Mouse (Mus musculus): ENCODE data around the gene Tcea3. TPM values are rescaled to one million over a fixed set of nuclear protein-coding genes. Genes with fewer than 3 reads are reported as not detected.

The Tcea3 gene
- total RNA-seq, 1 experiment, result 75.1 TPM

GRCm38 (mm10) chr4:136295941-136296340, 48.4 kb downstream of the Tcea3 start:
- in situ Hi-C loops (cut with MboI; ENCODE audit: low sequenced_read_pairs in 2 of 2, unreplicated experiment in 2 of 2), result no loop called here

GRCm38 (mm10) chr4:136302462-136302861, 54.9 kb downstream of the Tcea3 start:
- Histone ChIP-seq H3K9ac (ENCODE audit: insufficient read depth, low read depth, low read length, poor library complexity, severe bottlenecking) (no peak overlapping the region), H3K27ac (ENCODE audit: insufficient read depth, low read depth, low read length, poor library complexity, severe bottlenecking) (no peak overlapping the region), H3K36me3 (ENCODE audit: control insufficient read depth, insufficient read depth, low read length, poor library complexity, severe bottlenecking) (no peaks in the 10 kb centered on the region), H3K4me1 (ENCODE audit: control insufficient read depth in 2 of 2, insufficient read depth in 2 of 2, low read length in 2 of 2, poor library complexity in 1 of 2) (no peaks in the 10 kb centered on the region), H3K4me3 (ENCODE audit: insufficient read depth in 1 of 2, low read depth in 1 of 2, low read length in 2 of 2, poor library complexity in 1 of 2, severe bottlenecking in 1 of 2) (no peak overlapping the region), H3K9me3 (ENCODE audit: control insufficient read depth, insufficient read depth, low read depth, low read length) (no peaks in the 10 kb centered on the region)
- DNase-seq (ENCODE audit: low read depth, low spot score), result no peak
- no peak for TF ChIP-seq HCFC1 (IDR thresholded peaks at IDR 0.05; ENCODE audit: borderline replicate concordance, insufficient read depth, low read length)
- no peak for TF ChIP-seq CHD2 (IDR thresholded peaks at IDR 0.05; ENCODE audit: low read depth, low read length)
- no peak for TF ChIP-seq ZC3H11A (IDR thresholded peaks at IDR 0.05; ENCODE audit: borderline replicate concordance, low read depth, low read length)
- TF ChIP-seq ZNF384 (IDR thresholded peaks at IDR 0.05; ENCODE audit: low read depth, low read length), result no peak
- TF ChIP-seq MAFK (IDR thresholded peaks at IDR 0.05; ENCODE audit: insufficient read depth, low read depth, low read length), result no peak
- in situ Hi-C loops (cut with MboI; ENCODE audit: low sequenced_read_pairs in 2 of 2, unreplicated experiment in 2 of 2), result no loop called here

More at GRCm38 (mm10) chr4:136295941-136296340, 48.4 kb downstream of the Tcea3 start:
- Histone ChIP-seq H3K9ac (ENCODE audit: insufficient read depth, low read depth, low read length, poor library complexity, severe bottlenecking) (no peak overlapping the region), H3K4me3 (ENCODE audit: insufficient read depth in 1 of 2, low read depth in 1 of 2, low read length in 2 of 2, poor library complexity in 1 of 2, severe bottlenecking in 1 of 2) (no peak overlapping the region), H3K27ac (ENCODE audit: insufficient read depth, low read depth, low read length, poor library complexity, severe bottlenecking) (no peak overlapping the region), H3K9me3 (ENCODE audit: control insufficient read depth, insufficient read depth, low read depth, low read length) (no peaks in the 10 kb centered on the region), H3K4me1 (ENCODE audit: control insufficient read depth in 2 of 2, insufficient read depth in 2 of 2, low read length in 2 of 2, poor library complexity in 1 of 2) (peaks cover 0 to 11% of the 10 kb centered on the region in 2 experiments; a peak in 2 of 4 replicates), H3K36me3 (ENCODE audit: control insufficient read depth, insufficient read depth, low read length, poor library complexity, severe bottlenecking) (no peaks in the 10 kb centered on the region)
- no peak for DNase-seq (ENCODE audit: low read depth, low spot score)
- TF ChIP-seq ZC3H11A (IDR thresholded peaks at IDR 0.05; ENCODE audit: borderline replicate concordance, low read depth, low read length), result no peak
- TF ChIP-seq CHD2 (IDR thresholded peaks at IDR 0.05; ENCODE audit: low read depth, low read length), result no peak
- TF ChIP-seq HCFC1 (IDR thresholded peaks at IDR 0.05; ENCODE audit: borderline replicate concordance, insufficient read depth, low read length), result no peak
- TF ChIP-seq MAFK (IDR thresholded peaks at IDR 0.05; ENCODE audit: insufficient read depth, low read depth, low read length), result no peak
- TF ChIP-seq ZNF384 (IDR thresholded peaks at IDR 0.05; ENCODE audit: low read depth, low read length), result no peak

- no peaks in the 10 kb centered on the region for H3K9me3 ChIP-seq (ENCODE audit: control insufficient read depth, insufficient read depth, low read depth, low read length)
- DNase-seq (ENCODE audit: low read depth, low spot score), result peak; percentile 41
- no peak overlapping the region for H3K4me3 ChIP-seq (ENCODE audit: insufficient read depth in 1 of 2, low read depth in 1 of 2, low read length in 2 of 2, poor library complexity in 1 of 2, severe bottlenecking in 1 of 2)
- in situ Hi-C loops (cut with MboI; ENCODE audit: low sequenced_read_pairs in 2 of 2, unreplicated experiment in 2 of 2), result no loop called here
- no peak overlapping the region for H3K27ac ChIP-seq (ENCODE audit: insufficient read depth, low read depth, low read length, poor library complexity, severe bottlenecking)
- H3K4me1 ChIP-seq (ENCODE audit: control insufficient read depth in 2 of 2, insufficient read depth in 2 of 2, low read length in 2 of 2, poor library complexity in 1 of 2), result no peaks in the 10 kb centered on the region
- no peaks in the 10 kb centered on the region for H3K36me3 ChIP-seq (ENCODE audit: control insufficient read depth, insufficient read depth, low read length, poor library complexity, severe bottlenecking)
- no peak overlapping the region for H3K9ac ChIP-seq (ENCODE audit: insufficient read depth, low read depth, low read length, poor library complexity, severe bottlenecking)
- TF ChIP-seq ZNF384 (IDR thresholded peaks at IDR 0.05; ENCODE audit: low read depth, low read length) (no peak), MAFK (IDR thresholded peaks at IDR 0.05; ENCODE audit: insufficient read depth, low read depth, low read length) (no peak), CHD2 (IDR thresholded peaks at IDR 0.05; ENCODE audit: low read depth, low read length) (no peak), HCFC1 (IDR thresholded peaks at IDR 0.05; ENCODE audit: borderline replicate concordance, insufficient read depth, low read length) (no peak), ZC3H11A (IDR thresholded peaks at IDR 0.05; ENCODE audit: borderline replicate concordance, low read depth, low read length) (no peak)
Observed at GRCm38 (mm10) chr4:136304181-136304580, 56.7 kb downstream of the Tcea3 start.

GRCm38 (mm10) chr4:136308355-136308754, 60.8 kb downstream of the Tcea3 start:
- Histone ChIP-seq H3K4me3 (ENCODE audit: insufficient read depth in 1 of 2, low read depth in 1 of 2, low read length in 2 of 2, poor library complexity in 1 of 2, severe bottlenecking in 1 of 2) (no peak overlapping the region), H3K27ac (ENCODE audit: insufficient read depth, low read depth, low read length, poor library complexity, severe bottlenecking) (no peak overlapping the region), H3K9me3 (ENCODE audit: control insufficient read depth, insufficient read depth, low read depth, low read length) (no peaks in the 10 kb centered on the region), H3K4me1 (ENCODE audit: control insufficient read depth in 2 of 2, insufficient read depth in 2 of 2, low read length in 2 of 2, poor library complexity in 1 of 2) (peaks cover 0 to 2% of the 10 kb centered on the region in 2 experiments; a peak in 2 of 4 replicates), H3K9ac (ENCODE audit: insufficient read depth, low read depth, low read length, poor library complexity, severe bottlenecking) (no peak overlapping the region), H3K36me3 (ENCODE audit: control insufficient read depth, insufficient read depth, low read length, poor library complexity, severe bottlenecking) (no peaks in the 10 kb centered on the region)
- no peak for DNase-seq (ENCODE audit: low read depth, low spot score)
- in situ Hi-C loops (cut with MboI; ENCODE audit: low sequenced_read_pairs in 2 of 2, unreplicated experiment in 2 of 2), result no loop called here
- TF ChIP-seq CHD2 (IDR thresholded peaks at IDR 0.05; ENCODE audit: low read depth, low read length), result no peak
- no peak for TF ChIP-seq HCFC1 (IDR thresholded peaks at IDR 0.05; ENCODE audit: borderline replicate concordance, insufficient read depth, low read length)
- TF ChIP-seq MAFK (IDR thresholded peaks at IDR 0.05; ENCODE audit: insufficient read depth, low read depth, low read length), result no peak
- no peak for TF ChIP-seq ZNF384 (IDR thresholded peaks at IDR 0.05; ENCODE audit: low read depth, low read length)
- TF ChIP-seq ZC3H11A (IDR thresholded peaks at IDR 0.05; ENCODE audit: borderline replicate concordance, low read depth, low read length), result no peak
